ENCODE assay signal across 16 mouse cellular contexts in the genomic region with DNA sequence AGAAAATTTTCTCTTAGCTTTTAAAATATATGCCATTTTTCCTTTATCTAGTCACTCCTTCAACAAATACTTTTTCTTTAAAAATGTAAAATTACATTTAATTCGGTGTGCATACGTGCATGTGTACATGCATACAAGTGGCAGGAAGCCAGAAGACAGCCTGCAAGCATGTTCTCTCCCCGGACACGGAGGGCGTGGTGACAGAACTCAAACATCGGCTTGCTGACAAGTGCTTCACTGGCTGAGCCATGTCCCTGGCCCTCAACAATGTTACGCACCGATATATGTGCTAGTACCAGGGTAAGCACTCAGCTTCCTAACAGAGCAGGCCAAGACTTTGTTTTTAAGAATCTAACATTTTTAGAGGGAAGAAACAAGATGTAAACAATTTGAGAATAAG. TPM values are rescaled to one million over a fixed set of nuclear protein-coding genes. Genes with fewer than 3 reads are reported as not detected.
A peak's percentile ranks its signal among the peaks of the same experiment; 100 is the strongest.
DNase-seq lines count a peak whose midpoint lies in the region; ATAC-seq and TF ChIP-seq lines count a peak whose summit lies in the region.
"Had no signal": no experiment of that assay in that cellular context is flagged by ENCODE, and none has a peak within 500 bp of the region (broad histone marks: within the 10 kb centered on the region; RNA-seq: fewer than 3 reads in every experiment).

No protein-coding gene starts in this region.

- no peaks in the 10 kb centered on the region for H3K27me3 ChIP-seq in heart, embryonic 16.5 days (ENCODE audit: control insufficient read depth, insufficient read depth, low read length)
- H3K27me3 ChIP-seq in stomach, embryonic 15.5 days (replicated peaks): no peaks in the 10 kb centered on the region
- no peaks in the 10 kb centered on the region for H3K27me3 ChIP-seq in midbrain, postnatal 0 days (ENCODE audit: insufficient read depth, low read length)
- H3K27me3 ChIP-seq: embryonic facial prominence, embryonic 15.5 days; forebrain, embryonic 13.5 days; limb, embryonic 13.5 days; liver, embryonic 15.5 days; Patski had no signal

- no peak for TF ChIP-seq CTCF in layer of hippocampus, adult 2 months (conservative IDR thresholded peaks at IDR 0.05)
- no peak for TF ChIP-seq CTCF in midbrain, postnatal 0 days (IDR thresholded peaks at IDR 0.05)

- peak overlapping the region; percentile 18; the same call in 1 of the 2 replicates for H3K4me2 ChIP-seq in heart, embryonic 16.5 days (ENCODE audit: low read depth, low read length)
- H3K4me2 ChIP-seq in stomach, embryonic 15.5 days: no peak overlapping the region
- H3K4me2 ChIP-seq in midbrain, postnatal 0 days (ENCODE audit: low read depth, low read length, poor library complexity, severe bottlenecking): no peak overlapping the region
- H3K4me2 ChIP-seq: embryonic facial prominence, embryonic 15.5 days; forebrain, embryonic 13.5 days; limb, embryonic 13.5 days; liver, embryonic 15.5 days had no signal

- H3K27ac ChIP-seq in layer of hippocampus, adult 2 months: peak overlapping the region; percentile 64
- peak overlapping the region; percentile 88 for H3K27ac ChIP-seq in heart, embryonic 16.5 days (ENCODE audit: low read length)
- H3K27ac ChIP-seq in stomach, embryonic 15.5 days: 0 out of 2 replicates have a peak overlapping the region, but pooled peaks have one; percentile 26
- H3K27ac ChIP-seq in midbrain, postnatal 0 days (ENCODE audit: low read depth, low read length): no peak overlapping the region
- H3K27ac ChIP-seq: embryonic facial prominence, embryonic 15.5 days; limb, embryonic 13.5 days; liver, embryonic 15.5 days had no signal

- DNase-seq in adrenal gland, postnatal 10 days: peak; percentile 37
- no peak for DNase-seq in adrenal gland, postnatal 4 days (ENCODE audit: low spot score in 2 of 2)
- no peak for DNase-seq in layer of hippocampus, adult 2 months (ENCODE audit: low spot score in 2 of 2)
- no peak for DNase-seq in layer of hippocampus, adult 11-12 months (ENCODE audit: low spot score)
- no peak for DNase-seq in midbrain, postnatal 0 days (ENCODE audit: low spot score)
- DNase-seq in layer of hippocampus, adult 9-11 months: no peak
- DNase-seq: cerebellum, adult 8-10 months; right cerebral cortex, postnatal 4 days had no signal

- 40% methylated on average over 8 of the region's 8 CpGs for WGBS in heart, embryonic 16.5 days
- 65% methylated on average over 8 of the region's 8 CpGs for WGBS in stomach, embryonic 15.5 days
- WGBS in midbrain, postnatal 0 days: 85% methylated on average over 8 of the region's 8 CpGs

- peak; percentile 72 for ATAC-seq in heart, embryonic 16.5 days (replicated peaks; ENCODE audit: extremely low read depth, insufficient read depth, low FRiP score)
- no peak for ATAC-seq in stomach, embryonic 15.5 days (ENCODE audit: insufficient read depth, low FRiP score, low read depth)
- ATAC-seq in midbrain, postnatal 0 days (ENCODE audit: low FRiP score): no peak
- ATAC-seq: forebrain, embryonic 13.5 days; midbrain, embryonic 16.5 days; Patski had no signal

- no peaks in the 10 kb centered on the region for H3K9me3 ChIP-seq in heart, embryonic 16.5 days (replicated peaks; ENCODE audit: control insufficient read depth, low read length)
- no peaks in the 10 kb centered on the region for H3K9me3 ChIP-seq in stomach, embryonic 15.5 days
- H3K9me3 ChIP-seq in midbrain, postnatal 0 days (ENCODE audit: low read length): no peaks in the 10 kb centered on the region
- H3K9me3 ChIP-seq: embryonic facial prominence, embryonic 15.5 days; forebrain, embryonic 13.5 days; limb, embryonic 13.5 days; liver, embryonic 15.5 days had no signal

- H3K36me3 ChIP-seq in heart, embryonic 16.5 days (ENCODE audit: control insufficient read depth, insufficient read depth): peaks cover 8% of the 10 kb centered on the region
- H3K36me3 ChIP-seq in stomach, embryonic 15.5 days: peaks cover 7% of the 10 kb centered on the region; the same call in 1 of the 2 replicates
- peaks cover 6% of the 10 kb centered on the region; the same call in 1 of the 2 replicates for H3K36me3 ChIP-seq in midbrain, postnatal 0 days (ENCODE audit: insufficient read depth, low read length)

- no peak overlapping the region for H3K9ac ChIP-seq in heart, embryonic 16.5 days (ENCODE audit: low read length)
- H3K9ac ChIP-seq in stomach, embryonic 15.5 days: no peak overlapping the region
- H3K9ac ChIP-seq in midbrain, postnatal 0 days (replicated peaks; ENCODE audit: low read length, poor library complexity, severe bottlenecking): no peak overlapping the region
- H3K9ac ChIP-seq: embryonic facial prominence, embryonic 15.5 days; forebrain, embryonic 13.5 days; limb, embryonic 13.5 days; liver, embryonic 15.5 days had no signal

- H3K4me3 ChIP-seq in layer of hippocampus, adult 2 months: no peak overlapping the region
- H3K4me3 ChIP-seq in heart, embryonic 16.5 days (ENCODE audit: low read length): no peak overlapping the region
- H3K4me3 ChIP-seq in stomach, embryonic 15.5 days (replicated peaks): no peak overlapping the region
- H3K4me3 ChIP-seq in midbrain, postnatal 0 days (ENCODE audit: low read depth, low read length): no peak overlapping the region
- H3K4me3 ChIP-seq: embryonic facial prominence, embryonic 15.5 days; forebrain, embryonic 13.5 days; limb, embryonic 13.5 days; liver, embryonic 15.5 days had no signal

- peaks cover 36% of the 10 kb centered on the region for H3K4me1 ChIP-seq in heart, embryonic 16.5 days (ENCODE audit: control insufficient read depth, insufficient read depth, low read length)
- peaks cover 23% of the 10 kb centered on the region; the same call in 1 of the 2 replicates for H3K4me1 ChIP-seq in stomach, embryonic 15.5 days
- H3K4me1 ChIP-seq in midbrain, postnatal 0 days (ENCODE audit: insufficient read depth, low read length): peaks cover 6% of the 10 kb centered on the region

RNA-seq across cellular contexts. Expression of a gene that starts 5.5 kb away (rescaled TPM):
- 100 to 1,000 TPM; 271 to 286 TPM for total RNA-seq in adrenal gland, postnatal 10 days (2021)
- total RNA-seq in adrenal gland, postnatal 4 days (2021): 100 to 1,000 TPM; 125 to 127 TPM
- 10 to 100 TPM; 51.9 to 52.3 TPM for total RNA-seq in layer of hippocampus, adult 2 months (2021)
- 144 and 148 TPM in 2 replicates for polyA plus RNA-seq in heart, embryonic 16.5 days (2015; fragmentation: Nextera tagmentation; extraction: Ambion mirVana)
- 98.1 and 103 TPM in 2 replicates for polyA plus RNA-seq in stomach, embryonic 15.5 days (2015; fragmentation: Nextera tagmentation; extraction: Ambion mirVana)
- total RNA-seq in midbrain, postnatal 0 days (2014; rRNA removed): 96.5 and 111 TPM in 2 replicates
- polyA plus RNA-seq in midbrain, postnatal 0 days (2015; fragmentation: Nextera tagmentation; extraction: Ambion mirVana): 109 and 130 TPM in 2 replicates

RNA-seq across cellular contexts. Expression of a gene that starts 46.2 kb away (rescaled TPM):
- 1 to 10 TPM; 9.3 to 9.6 TPM for total RNA-seq in adrenal gland, postnatal 10 days (2021)
- total RNA-seq in adrenal gland, postnatal 4 days (2021): 10 to 100 TPM; 27.0 to 27.6 TPM
- under 1 TPM; 0.12 to 0.13 TPM for total RNA-seq in layer of hippocampus, adult 2 months (2021)
- polyA plus RNA-seq in heart, embryonic 16.5 days (2015; fragmentation: Nextera tagmentation; extraction: Ambion mirVana): 16.6 and 18.0 TPM in 2 replicates
- 14.2 and 18.1 TPM in 2 replicates for polyA plus RNA-seq in stomach, embryonic 15.5 days (2015; fragmentation: Nextera tagmentation; extraction: Ambion mirVana)
- total RNA-seq in midbrain, postnatal 0 days (2014; rRNA removed): 0.27 and 0.52 TPM in 2 replicates
- 1.0 and 1.4 TPM in 2 replicates for polyA plus RNA-seq in midbrain, postnatal 0 days (2015; fragmentation: Nextera tagmentation; extraction: Ambion mirVana)
